Mouse (Mus musculus): ENCODE measurements around the gene Rpl39l. TPM values are rescaled to one million over a fixed set of nuclear protein-coding genes. Genes with fewer than 3 reads are reported as not detected.

Rpl39l gene
- not detected in 2 replicates for polyA plus RNA-seq (2012; rRNA removed)

- WGBS, result 90% methylated on average over 22 of the region's 22 CpGs
These were observed at the start of gene Rpl39l for GRCm38 (mm10) chr16:10170005-10170404. TSS of gene Rpl39l (plus strand) at chr16:10170226.

GRCm38 (mm10) chr16:10127586-10127985 lies 42.4 kb upstream of the Rpl39l start:
- Histone ChIP-seq H3K27ac (ENCODE audit: insufficient read depth, low read depth, low read length) (no peak overlapping the region), H3K4me3 (ENCODE audit: insufficient read depth, low read depth, low read length) (no peak overlapping the region), H3K4me1 (ENCODE audit: control insufficient read depth, insufficient read depth, low read length) (no peaks in the 10 kb centered on the region), H3K36me3 (ENCODE audit: control insufficient read depth, insufficient read depth, low read length) (no peaks in the 10 kb centered on the region), H3K27me3 (replicated peaks; ENCODE audit: control insufficient read depth, insufficient read depth, low read length) (no peaks in the 10 kb centered on the region)
- 82% methylated on average over 1 of the region's 1 CpGs for WGBS
- TF ChIP-seq CTCF (conservative IDR thresholded peaks at IDR 0.05; ENCODE audit: insufficient read depth, insufficient read length, low read depth, low read length) (no peak), POLR2A (IDR thresholded peaks at IDR 0.05; ENCODE audit: low read depth, low read length) (no peak)
- DNase-seq, result no peak

More at GRCm38 (mm10) chr16:10170005-10170404, at the start of gene Rpl39l:
- TF ChIP-seq CTCF (conservative IDR thresholded peaks at IDR 0.05; ENCODE audit: insufficient read depth, insufficient read length, low read depth, low read length), result no peak
- TF ChIP-seq POLR2A (IDR thresholded peaks at IDR 0.05; ENCODE audit: low read depth, low read length), result no peak
- DNase-seq, result no peak
- Histone ChIP-seq H3K27me3 (replicated peaks; ENCODE audit: control insufficient read depth, insufficient read depth, low read length) (no peaks in the 10 kb centered on the region), H3K4me1 (ENCODE audit: control insufficient read depth, insufficient read depth, low read length) (no peaks in the 10 kb centered on the region), H3K4me3 (ENCODE audit: insufficient read depth, low read depth, low read length) (no peak within 1 kb of the TSS), H3K36me3 (ENCODE audit: control insufficient read depth, insufficient read depth, low read length) (no peaks in the 10 kb centered on the region), H3K27ac (ENCODE audit: insufficient read depth, low read depth, low read length) (no peak within 1 kb of the TSS)

DNA sequence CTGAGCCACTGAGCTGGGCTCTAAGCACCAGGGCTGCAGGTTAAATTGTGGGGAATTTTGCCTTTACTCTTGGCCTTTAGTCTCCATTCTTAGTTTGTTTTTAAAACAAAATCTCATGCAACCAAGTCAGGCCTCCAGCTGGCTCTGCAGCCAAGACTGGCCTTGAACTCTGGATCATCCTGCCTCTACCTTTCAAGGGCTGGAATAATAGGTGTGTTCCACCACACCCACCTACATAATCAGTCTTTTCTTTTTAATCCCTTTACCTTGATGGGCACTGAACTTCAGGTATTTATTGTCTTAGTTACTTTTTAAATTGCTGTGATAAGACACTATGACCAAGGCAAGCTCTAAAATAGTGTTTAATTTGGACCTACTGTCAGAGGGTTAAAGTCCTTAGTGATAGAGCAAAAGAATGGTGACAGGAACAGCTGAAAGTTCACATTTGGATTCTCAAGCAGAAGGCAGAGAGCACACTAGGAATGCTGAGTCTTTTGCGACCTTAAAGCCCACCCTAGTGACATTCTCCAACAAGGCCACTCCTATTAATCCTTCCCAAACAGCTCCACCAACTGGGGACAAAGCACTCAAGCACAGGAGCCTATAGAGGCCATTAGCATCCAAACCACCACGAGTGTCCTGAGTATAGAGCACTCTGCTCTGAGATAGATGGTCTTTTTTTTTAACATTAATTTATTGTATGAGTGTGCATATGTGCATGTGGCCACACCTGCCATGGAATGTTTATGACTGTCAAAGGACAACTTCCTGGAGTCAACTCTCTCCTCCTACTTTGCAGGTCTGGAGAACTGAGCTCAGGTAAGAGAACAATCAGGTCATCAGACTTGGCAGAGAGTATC lies 40.7 kb upstream of the Rpl39l start:
- no peak overlapping the region for H3K4me3 ChIP-seq (ENCODE audit: insufficient read depth, low read depth, low read length)
- H3K36me3 ChIP-seq (ENCODE audit: control insufficient read depth, insufficient read depth, low read length), result no peaks in the 10 kb centered on the region
- H3K27me3 ChIP-seq (replicated peaks; ENCODE audit: control insufficient read depth, insufficient read depth, low read length), result no peaks in the 10 kb centered on the region
- no peak for TF ChIP-seq POLR2A (IDR thresholded peaks at IDR 0.05; ENCODE audit: low read depth, low read length)
- TF ChIP-seq CTCF (conservative IDR thresholded peaks at IDR 0.05; ENCODE audit: insufficient read depth, insufficient read length, low read depth, low read length), result no peak
- no peak overlapping the region for H3K27ac ChIP-seq (ENCODE audit: insufficient read depth, low read depth, low read length)
- no peak for DNase-seq
- H3K4me1 ChIP-seq (ENCODE audit: control insufficient read depth, insufficient read depth, low read length), result no peaks in the 10 kb centered on the region
- WGBS, result 76% methylated on average over 2 of the region's 2 CpGs

- DNase-seq, result peak; percentile 60
- Histone ChIP-seq H3K4me3 (ENCODE audit: insufficient read depth, low read depth, low read length) (no peak overlapping the region), H3K36me3 (ENCODE audit: control insufficient read depth, insufficient read depth, low read length) (no peaks in the 10 kb centered on the region), H3K4me1 (ENCODE audit: control insufficient read depth, insufficient read depth, low read length) (no peaks in the 10 kb centered on the region), H3K27me3 (replicated peaks; ENCODE audit: control insufficient read depth, insufficient read depth, low read length) (no peaks in the 10 kb centered on the region), H3K27ac (ENCODE audit: insufficient read depth, low read depth, low read length) (peak overlapping the region; percentile 45)
- 57% methylated on average over 2 of the region's 2 CpGs for WGBS
- TF ChIP-seq POLR2A (IDR thresholded peaks at IDR 0.05; ENCODE audit: low read depth, low read length), result no peak
- TF ChIP-seq CTCF (conservative IDR thresholded peaks at IDR 0.05; ENCODE audit: insufficient read depth, insufficient read length, low read depth, low read length), result no peak
These were observed 26.9 kb upstream of the Rpl39l start for GRCm38 (mm10) chr16:10143166-10143565.

DNA sequence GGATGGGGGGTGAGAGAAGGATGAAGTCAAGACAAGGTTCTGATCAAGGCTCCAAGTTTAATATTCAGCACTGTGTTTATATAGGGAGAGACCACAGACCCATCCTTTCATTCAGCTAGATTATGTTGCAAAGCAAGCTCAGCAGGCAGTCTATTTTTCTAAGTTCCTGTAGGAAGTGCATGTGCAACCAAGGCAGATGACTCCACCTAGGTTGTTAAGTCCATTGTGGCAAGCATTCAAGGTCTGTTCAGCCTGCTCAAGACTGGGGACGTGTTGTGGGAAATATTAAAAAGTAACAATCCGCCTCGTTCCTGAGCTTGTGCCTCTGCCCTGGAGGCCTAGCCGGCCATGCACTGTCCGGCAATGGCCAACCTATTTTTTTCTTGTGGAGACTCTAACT lies 22.6 kb upstream of the Rpl39l start:
- Histone ChIP-seq H3K27ac (ENCODE audit: insufficient read depth, low read depth, low read length) (no peak overlapping the region), H3K27me3 (replicated peaks; ENCODE audit: control insufficient read depth, insufficient read depth, low read length) (no peaks in the 10 kb centered on the region), H3K4me1 (ENCODE audit: control insufficient read depth, insufficient read depth, low read length) (no peaks in the 10 kb centered on the region), H3K36me3 (ENCODE audit: control insufficient read depth, insufficient read depth, low read length) (no peaks in the 10 kb centered on the region), H3K4me3 (ENCODE audit: insufficient read depth, low read depth, low read length) (no peak overlapping the region)
- TF ChIP-seq POLR2A (IDR thresholded peaks at IDR 0.05; ENCODE audit: low read depth, low read length) (no peak), CTCF (conservative IDR thresholded peaks at IDR 0.05; ENCODE audit: insufficient read depth, insufficient read length, low read depth, low read length) (no peak)
- 95% methylated on average over 5 of the region's 5 CpGs for WGBS
- DNase-seq, result no peak

- WGBS, result 92% methylated on average over 8 of the region's 8 CpGs
These were observed 712 bp upstream of the Rpl39l start for GRCm38 (mm10) chr16:10169123-10169905.

DNA sequence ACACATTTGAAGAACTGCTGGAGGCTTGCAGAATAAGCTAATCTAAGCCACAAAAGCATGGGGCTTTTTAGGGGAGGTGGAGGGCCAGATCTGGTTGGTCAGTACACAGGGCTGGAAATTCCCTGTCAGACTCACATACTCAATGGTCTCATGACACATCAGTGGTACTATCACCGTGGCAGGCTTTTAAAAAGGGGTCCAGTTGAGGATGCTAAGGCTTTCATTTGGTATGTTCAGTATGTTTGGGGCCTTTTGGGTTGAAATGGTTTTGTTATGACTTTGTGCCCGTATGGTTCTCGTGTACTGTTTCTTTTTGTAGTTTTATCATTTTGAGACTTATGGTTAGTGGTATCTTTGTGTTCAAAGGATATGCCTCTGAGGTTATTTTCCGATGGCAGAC lies 1.2 kb downstream of the Rpl39l start:
- no peak overlapping the region for H3K27ac ChIP-seq (ENCODE audit: insufficient read depth, low read depth, low read length)
- H3K4me1 ChIP-seq (ENCODE audit: control insufficient read depth, insufficient read depth, low read length), result no peaks in the 10 kb centered on the region
- no peaks in the 10 kb centered on the region for H3K27me3 ChIP-seq (replicated peaks; ENCODE audit: control insufficient read depth, insufficient read depth, low read length)
- WGBS, result 90% methylated on average over 4 of the region's 4 CpGs
- TF ChIP-seq POLR2A (IDR thresholded peaks at IDR 0.05; ENCODE audit: low read depth, low read length), result no peak
- TF ChIP-seq CTCF (conservative IDR thresholded peaks at IDR 0.05; ENCODE audit: insufficient read depth, insufficient read length, low read depth, low read length), result no peak
- H3K36me3 ChIP-seq (ENCODE audit: control insufficient read depth, insufficient read depth, low read length), result no peaks in the 10 kb centered on the region
- no peak for DNase-seq
- no peak overlapping the region for H3K4me3 ChIP-seq (ENCODE audit: insufficient read depth, low read depth, low read length)

More at GRCm38 (mm10) chr16:10169123-10169905, 712 bp upstream of the Rpl39l start:
- H3K36me3 ChIP-seq (ENCODE audit: control insufficient read depth, insufficient read depth, low read length), result no peaks in the 10 kb centered on the region
- no peak overlapping the region for H3K27ac ChIP-seq (ENCODE audit: insufficient read depth, low read depth, low read length)
- no peak for TF ChIP-seq CTCF (conservative IDR thresholded peaks at IDR 0.05; ENCODE audit: insufficient read depth, insufficient read length, low read depth, low read length)
- TF ChIP-seq POLR2A (IDR thresholded peaks at IDR 0.05; ENCODE audit: low read depth, low read length), result no peak
- DNase-seq, result no peak
- H3K4me1 ChIP-seq (ENCODE audit: control insufficient read depth, insufficient read depth, low read length), result no peaks in the 10 kb centered on the region
- no peaks in the 10 kb centered on the region for H3K27me3 ChIP-seq (replicated peaks; ENCODE audit: control insufficient read depth, insufficient read depth, low read length)
- H3K4me3 ChIP-seq (ENCODE audit: insufficient read depth, low read depth, low read length), result no peak overlapping the region
